Mouse (Mus musculus) 3T3-L1 (cell line): ENCODE data around the gene Chchd2.

Experiments used
- DNase-seq: peaks from one replicate; pipeline ENCODE4 v3.0.0-alpha.2; 2015; ENCODE audit warnings: low read depth, low spot score

Gene Chchd2

GRCm38 (mm10) chr5:129878946-129879345 is 8.3 kb downstream of the Chchd2 start:
- peak; percentile 94 for DNase-seq

GRCm38 (mm10) chr5:129877731-129878455 is 9.4 kb downstream of the Chchd2 start:
- no peak for DNase-seq

- DNase-seq: no peak
Measured at GRCm38 (mm10) chr5:129875098-129875497, 12.2 kb downstream of the Chchd2 start.

GRCm38 (mm10) chr5:129873942-129874341 is 13.3 kb downstream of the Chchd2 start:
- no peak for DNase-seq

GRCm38 (mm10) chr5:129871238-129871637 is 16.0 kb downstream of the Chchd2 start:
- DNase-seq: no peak

GRCm38 (mm10) chr5:129869238-129869995 is 17.9 kb downstream of the Chchd2 start:
- DNase-seq: no peak

- DNase-seq: no peak
Measured at GRCm38 (mm10) chr5:129865841-129866240, 21.4 kb downstream of the Chchd2 start.

- peak; percentile 27 for DNase-seq
Measured at GRCm38 (mm10) chr5:129864467-129864866, 22.8 kb downstream of the Chchd2 start.

GRCm38 (mm10) chr5:129862325-129862724 is 24.9 kb downstream of the Chchd2 start:
- no peak for DNase-seq

GRCm38 (mm10) chr5:129856414-129856813 is 30.9 kb downstream of the Chchd2 start:
- DNase-seq: no peak

GRCm38 (mm10) chr5:129855163-129855562 is 32.1 kb downstream of the Chchd2 start:
- DNase-seq: no peak

GRCm38 (mm10) chr5:129847558-129847820 is 39.8 kb downstream of the Chchd2 start:
- DNase-seq: no peak

- DNase-seq: peak; percentile 97
Measured at GRCm38 (mm10) chr5:129846752-129847557, 40.3 kb downstream of the Chchd2 start, which contains the start of gene Sumf2. Sumf2 (plus strand) TSS chr5:129846986.

GRCm38 (mm10) chr5:129844848-129845247 is 42.4 kb downstream of the Chchd2 start:
- no peak for DNase-seq
